Mouse (Mus musculus) neural tube, embryonic 12.5 days (tissue): ENCODE data around the gene Prcp. TPM values are rescaled to one million over a fixed set of nuclear protein-coding genes. Genes with fewer than 3 reads are reported as not detected.

Source experiments
- ATAC-seq: fragments of 200-750 bp; cut with Nextera tagmentation; 2 replicates; pipeline ENCODE4 v1.8.0; 2017; ENCODE audit warnings: low read depth, mild to moderate bottlenecking, moderate TSS enrichment, moderate library complexity; ENCODE audit not compliant: low FRiP score
- H3K27ac ChIP-seq: fragments of 300-500 bp; sonication (generic); 2 replicates; pipeline ENCODE4 v1.5.1; 2016
- H3K27me3 ChIP-seq: fragments of 300-500 bp; sonication (generic); replicated peaks from 2 replicates; pipeline ENCODE4 v1.6.1; 2016; ENCODE audit warnings: mild to moderate bottlenecking
- H3K36me3 ChIP-seq: fragments of 300-500 bp; sonication (generic); 2 replicates; pipeline ENCODE4 v1.6.1; 2016; ENCODE audit warnings: mild to moderate bottlenecking
- H3K4me1 ChIP-seq: fragments of 300-500 bp; sonication (generic); 2 replicates; pipeline ENCODE4 v1.6.1; 2016
- H3K4me2 ChIP-seq: fragments of 300-500 bp; sonication (generic); replicated peaks from 2 replicates; pipeline ENCODE4 v1.6.1; 2016; ENCODE audit warnings: mild to moderate bottlenecking
- H3K4me3 ChIP-seq: fragments of 300-500 bp; sonication (generic); 2 replicates; pipeline ENCODE4 v1.5.1; 2016
- H3K9ac ChIP-seq: fragments of 300-500 bp; sonication (generic); 2 replicates; pipeline ENCODE4 v1.6.1; 2016; ENCODE audit warnings: mild to moderate bottlenecking
- H3K9me3 ChIP-seq: fragments of 300-500 bp; sonication (generic); 2 replicates; pipeline ENCODE4 v1.6.1; 2016; ENCODE audit warnings: mild to moderate bottlenecking
- WGBS: fragments of 180-500 bp; shearing (Covaris S2); methylation state at CpG from one replicate; pipeline ENCODE4 v1.1.7; 2016; 5-methylcytosine and 5-hydroxymethylcytosine counted together
- polyA plus RNA-seq: library from polyadenylated mRNA; unstranded; fragments of >200 nt; fragmentation: Nextera tagmentation; extraction: Ambion mirVana; gene quantifications from 2 replicates; pipeline ENCODE4 v1.2.1, GENCODE M21; 2016

The Prcp gene
- polyA plus RNA-seq, 1 experiment from 2014 or later = 22.4 TPM

- Histone ChIP-seq H3K9me3 (no peaks in the 10 kb centered on the region), H3K36me3 (no peaks in the 10 kb centered on the region), H3K27ac (peak overlapping the region; percentile 94), H3K4me3 (peak overlapping the region; percentile 59), H3K4me1 (peaks cover 15% of the 10 kb centered on the region), H3K27me3 (no peaks in the 10 kb centered on the region), H3K9ac (peak overlapping the region; percentile 71), H3K4me2 (peak overlapping the region; percentile 78)
- ATAC-seq = peak; percentile 90
- WGBS = under 1% methylated on average over 29 of the region's 29 CpGs
Observed at GRCm38 (mm10) chr7:92874761-92875408, 615 bp downstream of the Prcp start.

GRCm38 (mm10) chr7:92876066-92876465, 1.8 kb downstream of the Prcp start:
- peak overlapping the region; percentile 78 for H3K4me2 ChIP-seq
- H3K9ac ChIP-seq = no peak overlapping the region
- H3K27ac ChIP-seq = no peak overlapping the region
- H3K4me3 ChIP-seq = peak overlapping the region; percentile 59; the same call in 1 of the 2 replicates
- H3K27me3 ChIP-seq = no peaks in the 10 kb centered on the region
- 33% methylated on average over 3 of the region's 3 CpGs for WGBS
- peaks cover 15% of the 10 kb centered on the region for H3K4me1 ChIP-seq
- H3K36me3 ChIP-seq = no peaks in the 10 kb centered on the region
- H3K9me3 ChIP-seq = no peaks in the 10 kb centered on the region
- no peak for ATAC-seq

DNA sequence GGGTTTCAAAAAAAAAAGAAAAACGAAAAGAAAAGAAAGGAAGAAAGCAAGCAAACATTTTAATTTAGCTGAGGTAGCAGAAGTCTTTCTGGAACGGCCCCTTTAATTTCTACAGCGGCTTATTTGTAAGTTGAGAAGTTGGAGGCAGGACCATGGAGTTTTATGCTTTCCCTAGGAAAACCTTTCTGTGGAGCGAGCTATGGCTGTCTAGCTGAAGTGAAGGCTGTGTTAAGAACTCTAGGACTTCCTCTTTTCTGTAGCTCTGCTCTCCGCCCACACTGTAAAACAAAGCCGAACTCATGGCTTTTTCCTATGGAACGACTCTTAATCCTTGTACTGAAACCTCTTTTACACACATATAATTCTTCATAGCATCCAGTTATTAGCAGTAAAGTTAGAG, 2.3 kb downstream of the Prcp start:
- Histone ChIP-seq H3K27me3 (no peaks in the 10 kb centered on the region), H3K27ac (no peak overlapping the region), H3K9ac (no peak overlapping the region), H3K4me1 (peaks cover 15% of the 10 kb centered on the region), H3K4me2 (peak overlapping the region; percentile 78), H3K9me3 (no peaks in the 10 kb centered on the region), H3K4me3 (no peak overlapping the region), H3K36me3 (no peaks in the 10 kb centered on the region)
- 43% methylated on average over 7 of the region's 7 CpGs for WGBS
- no peak for ATAC-seq

DNA sequence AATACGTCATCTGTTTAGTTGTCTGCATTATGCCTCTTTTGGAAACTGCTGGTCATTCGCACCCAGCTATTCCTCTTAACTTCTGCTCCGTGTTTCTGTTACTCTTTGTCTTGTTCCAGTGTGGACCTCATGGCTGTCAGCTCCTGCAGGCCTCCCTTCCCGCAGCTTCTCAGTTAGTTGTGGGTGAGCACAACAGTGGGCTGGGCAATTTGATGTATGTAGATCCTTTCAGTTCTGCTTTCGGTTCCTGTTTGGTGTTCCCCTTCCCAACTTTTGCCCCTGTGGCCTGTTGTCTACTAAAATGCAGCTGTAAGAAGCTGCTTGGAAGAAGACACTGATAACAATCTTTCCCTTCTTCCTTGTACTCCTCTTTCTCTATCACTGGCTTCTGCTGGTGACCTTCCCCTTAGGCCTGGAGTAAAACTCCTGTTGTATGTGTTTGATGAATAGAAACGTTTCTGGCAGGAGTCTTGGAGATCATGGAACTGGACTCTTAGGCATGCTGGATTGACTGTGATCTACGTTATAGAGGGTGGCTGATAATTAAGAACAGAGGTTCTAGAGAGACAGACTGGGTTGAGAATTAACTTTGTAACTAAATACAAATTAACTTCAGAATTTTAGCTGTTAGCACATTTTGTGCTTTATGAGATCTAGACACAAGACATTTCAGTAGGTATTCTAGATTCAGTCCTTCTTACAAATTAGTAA, 4.5 kb downstream of the Prcp start:
- WGBS = 84% methylated on average over 7 of the region's 7 CpGs
- no peak overlapping the region for H3K9ac ChIP-seq
- no peak overlapping the region for H3K27ac ChIP-seq
- H3K9me3 ChIP-seq = no peaks in the 10 kb centered on the region
- H3K4me1 ChIP-seq = peaks cover 10% of the 10 kb centered on the region
- no peak overlapping the region for H3K4me2 ChIP-seq
- H3K27me3 ChIP-seq = no peaks in the 10 kb centered on the region
- no peaks in the 10 kb centered on the region for H3K36me3 ChIP-seq
- no peak for ATAC-seq
- no peak overlapping the region for H3K4me3 ChIP-seq

GRCm38 (mm10) chr7:92883850-92884716, 9.8 kb downstream of the Prcp start:
- H3K27ac ChIP-seq = no peak overlapping the region
- ATAC-seq = no peak
- no peaks in the 10 kb centered on the region for H3K9me3 ChIP-seq
- H3K4me1 ChIP-seq = no peaks in the 10 kb centered on the region
- WGBS = 88% methylated on average over 9 of the region's 9 CpGs
- no peak overlapping the region for H3K4me3 ChIP-seq
- H3K4me2 ChIP-seq = no peak overlapping the region
- H3K27me3 ChIP-seq = no peaks in the 10 kb centered on the region
- no peaks in the 10 kb centered on the region for H3K36me3 ChIP-seq
- H3K9ac ChIP-seq = no peak overlapping the region

DNA sequence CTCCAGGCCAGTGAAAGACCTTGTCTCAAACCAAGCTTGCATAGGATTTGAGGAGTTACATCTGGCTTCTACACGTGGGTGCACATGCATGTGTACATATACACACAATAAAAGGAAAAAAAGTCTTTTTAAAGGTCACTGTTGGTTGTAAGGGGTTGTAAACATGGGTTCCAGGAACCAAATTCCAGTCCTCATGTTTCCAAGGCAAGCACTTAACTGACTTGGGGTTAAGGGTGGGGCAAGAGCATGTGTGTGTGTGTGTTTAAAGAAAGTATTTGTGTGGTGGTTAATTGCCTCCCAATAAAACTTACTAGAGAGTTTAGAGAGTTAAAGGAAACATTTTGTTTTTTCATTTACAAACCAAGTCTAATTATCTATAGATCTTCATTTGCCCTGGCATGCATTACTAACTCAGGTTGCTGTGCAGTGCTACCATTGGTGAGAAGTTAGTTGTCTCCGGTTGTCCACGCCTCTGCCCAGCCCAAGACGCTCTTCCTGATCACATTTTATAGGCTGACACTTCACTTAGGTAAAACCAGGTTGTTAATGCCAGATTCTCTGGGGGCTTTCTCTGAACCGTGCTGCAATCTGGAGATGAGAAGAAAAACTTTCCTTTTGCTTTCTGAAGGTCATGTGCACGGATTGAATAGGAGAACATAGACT, 10.9 kb downstream of the Prcp start:
- no peaks in the 10 kb centered on the region for H3K9me3 ChIP-seq

GRCm38 (mm10) chr7:92886801-92887200, 12.5 kb downstream of the Prcp start:
- ATAC-seq = no peak
- H3K36me3 ChIP-seq = no peaks in the 10 kb centered on the region
- 83% methylated on average over 7 of the region's 7 CpGs for WGBS

More for the DNA sequence above, 10.9 kb downstream of the Prcp start:
- no peaks in the 10 kb centered on the region for H3K4me1 ChIP-seq
- H3K4me3 ChIP-seq = no peak overlapping the region
- no peaks in the 10 kb centered on the region for H3K36me3 ChIP-seq
- no peak overlapping the region for H3K9ac ChIP-seq
- H3K4me2 ChIP-seq = no peak overlapping the region
- no peak for ATAC-seq
- no peaks in the 10 kb centered on the region for H3K27me3 ChIP-seq
- H3K27ac ChIP-seq = no peak overlapping the region
- 87% methylated on average over 6 of the region's 6 CpGs for WGBS

GRCm38 (mm10) chr7:92887230-92887629, 13.0 kb downstream of the Prcp start:
- Histone ChIP-seq H3K27ac (no peak overlapping the region), H3K4me1 (no peaks in the 10 kb centered on the region), H3K4me3 (no peak overlapping the region), H3K9me3 (no peaks in the 10 kb centered on the region), H3K9ac (no peak overlapping the region), H3K27me3 (no peaks in the 10 kb centered on the region), H3K36me3 (no peaks in the 10 kb centered on the region), H3K4me2 (no peak overlapping the region)
- WGBS = 91% methylated on average over 5 of the region's 5 CpGs
- no peak for ATAC-seq

More at GRCm38 (mm10) chr7:92886801-92887200, 12.5 kb downstream of the Prcp start:
- no peak overlapping the region for H3K27ac ChIP-seq
- H3K9me3 ChIP-seq = no peaks in the 10 kb centered on the region
- no peak overlapping the region for H3K4me3 ChIP-seq
- no peak overlapping the region for H3K4me2 ChIP-seq
- no peaks in the 10 kb centered on the region for H3K4me1 ChIP-seq
- no peak overlapping the region for H3K9ac ChIP-seq
- no peaks in the 10 kb centered on the region for H3K27me3 ChIP-seq

GRCm38 (mm10) chr7:92890211-92890610, 15.9 kb downstream of the Prcp start:
- Histone ChIP-seq H3K27ac (no peak overlapping the region), H3K9ac (no peak overlapping the region)
- no peak for ATAC-seq

DNA sequence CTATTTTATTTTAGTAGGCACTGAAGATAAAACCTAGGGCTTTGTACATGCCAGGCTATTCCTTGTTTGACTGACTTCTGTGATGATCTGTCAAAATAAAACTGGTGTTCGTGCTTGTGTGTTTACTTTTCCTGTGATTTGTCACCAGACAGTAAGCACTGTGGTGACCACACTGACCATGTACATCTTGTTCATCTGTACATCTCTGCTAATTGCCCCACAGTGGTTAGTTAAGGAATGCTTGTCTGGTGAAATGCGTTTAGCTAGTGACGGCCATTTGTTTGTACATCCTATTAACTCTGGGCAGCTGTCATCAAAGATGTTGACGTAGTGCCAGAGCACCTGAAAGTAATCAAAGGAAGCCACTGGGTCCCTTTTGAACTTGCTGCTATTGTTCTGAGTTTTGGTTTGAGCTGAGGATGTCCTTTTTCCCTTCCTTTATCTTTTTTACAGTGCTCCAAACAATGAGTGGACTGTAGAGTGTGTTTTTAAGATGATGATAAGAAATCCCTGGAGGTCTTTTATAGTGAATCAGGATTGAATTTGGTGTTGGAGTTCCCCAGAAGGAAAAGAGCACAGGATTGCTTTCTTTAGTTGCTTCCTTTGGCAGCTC, 16.5 kb downstream of the Prcp start:
- H3K27me3 ChIP-seq = no peaks in the 10 kb centered on the region
- no peaks in the 10 kb centered on the region for H3K9me3 ChIP-seq
- 33% methylated on average over 4 of the region's 4 CpGs for WGBS
- no peak overlapping the region for H3K4me2 ChIP-seq
- H3K36me3 ChIP-seq = no peaks in the 10 kb centered on the region
- ATAC-seq = no peak
- no peak overlapping the region for H3K27ac ChIP-seq
- no peaks in the 10 kb centered on the region for H3K4me1 ChIP-seq
- no peak overlapping the region for H3K4me3 ChIP-seq
- H3K9ac ChIP-seq = no peak overlapping the region

More at GRCm38 (mm10) chr7:92890211-92890610, 15.9 kb downstream of the Prcp start:
- Histone ChIP-seq H3K4me1 (no peaks in the 10 kb centered on the region), H3K4me2 (no peak overlapping the region), H3K4me3 (no peak overlapping the region), H3K36me3 (no peaks in the 10 kb centered on the region), H3K27me3 (no peaks in the 10 kb centered on the region), H3K9me3 (no peaks in the 10 kb centered on the region)
- 36% methylated on average over 1 of the region's 1 CpGs for WGBS

- H3K36me3 ChIP-seq = no peaks in the 10 kb centered on the region
- H3K9ac ChIP-seq = no peak overlapping the region
- H3K4me1 ChIP-seq = no peaks in the 10 kb centered on the region
- no peaks in the 10 kb centered on the region for H3K9me3 ChIP-seq
- no peak overlapping the region for H3K4me2 ChIP-seq
- no peak overlapping the region for H3K27ac ChIP-seq
- H3K27me3 ChIP-seq = no peaks in the 10 kb centered on the region
- no peak overlapping the region for H3K4me3 ChIP-seq
- no peak for ATAC-seq
- 49% methylated on average over 3 of the region's 3 CpGs for WGBS
Observed at GRCm38 (mm10) chr7:92893478-92893877, 19.2 kb downstream of the Prcp start.
